Mouse (Mus musculus) heart, postnatal 0 days (tissue): ENCODE measurements around the gene Magi2. TPM values are rescaled to one million over a fixed set of nuclear protein-coding genes. Genes with fewer than 3 reads are reported as not detected.

ENCODE experiments used
- ATAC-seq: fragments of 200-750 bp; cut with Nextera tagmentation; 2 replicates; pipeline ENCODE4 v1.8.0; 2017; ENCODE audit warnings: low read depth, moderate number of reproducible peaks, moderate library complexity; ENCODE audit not compliant: insufficient read depth
- DNase-seq: peaks from one replicate; pipeline ENCODE4 v3.0.0-alpha.2; 2016; ENCODE audit warnings: low spot score
- H3K27ac ChIP-seq: fragments of 300-500 bp; sonication (generic); 2 replicates; pipeline ENCODE4 v1.5.1; 2014; ENCODE audit warnings: low read depth, mild to moderate bottlenecking
- H3K27me3 ChIP-seq: fragments of 300-500 bp; sonication (generic); 2 replicates; pipeline ENCODE4 v1.6.1; 2014; ENCODE audit warnings: low read length, mixed read lengths; ENCODE audit not compliant: control insufficient read depth, insufficient read depth
- H3K36me3 ChIP-seq: fragments of 300-500 bp; sonication (generic); replicated peaks from 2 replicates; pipeline ENCODE4 v1.6.1; 2014; ENCODE audit warnings: low read length, mixed read lengths; ENCODE audit not compliant: control insufficient read depth, insufficient read depth
- H3K4me1 ChIP-seq: fragments of 300-500 bp; sonication (generic); 2 replicates; pipeline ENCODE4 v1.6.1; 2014; ENCODE audit warnings: antibody characterized with exemption; ENCODE audit not compliant: control insufficient read depth, insufficient read depth
- H3K4me2 ChIP-seq: fragments of 300-500 bp; sonication (generic); 2 replicates; pipeline ENCODE4 v1.6.1; 2014; ENCODE audit warnings: low read depth, mild to moderate bottlenecking, low read length, moderate library complexity
- H3K4me3 ChIP-seq: fragments of 300-500 bp; sonication (generic); 2 replicates; pipeline ENCODE4 v1.5.1; 2014; ENCODE audit warnings: low read depth, low read length
- H3K9ac ChIP-seq: fragments of 300-500 bp; sonication (generic); replicated peaks from 2 replicates; pipeline ENCODE4 v1.6.1; 2014; ENCODE audit warnings: low read depth, low read length, mixed read lengths
- H3K9me3 ChIP-seq: fragments of 300-500 bp; sonication (generic); replicated peaks from 2 replicates; pipeline ENCODE4 v1.6.1; 2016; ENCODE audit warnings: low read length; ENCODE audit not compliant: control insufficient read depth
- CTCF ChIP-seq: IDR thresholded peaks from 2 replicates; pipeline ENCODE4 v1.5.1; 2016; ENCODE audit warnings: antibody characterized with exemption, control low read depth, low read depth
- EP300 ChIP-seq: IDR thresholded peaks from 2 replicates; pipeline ENCODE4 v1.6.1; 2016; ENCODE audit warnings: antibody characterized with exemption, low read depth
- WGBS: fragments of 180-500 bp; shearing (Covaris S2); extraction: QIAGEN DNeasy Blood & Tissue Kit; methylation state at CpG from one replicate; pipeline ENCODE4 v1.1.7; 2014; 5-methylcytosine and 5-hydroxymethylcytosine counted together
- polyA plus RNA-seq: library from polyadenylated mRNA; unstranded; fragments of >200 nt; fragmentation: Nextera tagmentation; extraction: Ambion mirVana; gene quantifications from 2 replicates; pipeline ENCODE4 v1.2.1, GENCODE M21; 2015
- total RNA-seq: library from RNA; depleted of rRNA; stranded (reverse); fragments of >200 nt; gene quantifications from 2 replicates; pipeline ENCODE4 v1.2.3, GENCODE M21; 2014; ENCODE audit warnings: low replicate concordance

Magi2 gene
- total and polyA plus RNA-seq, 2 experiments from 2014 or later, result 1.7 to 9.5 TPM

DNA sequence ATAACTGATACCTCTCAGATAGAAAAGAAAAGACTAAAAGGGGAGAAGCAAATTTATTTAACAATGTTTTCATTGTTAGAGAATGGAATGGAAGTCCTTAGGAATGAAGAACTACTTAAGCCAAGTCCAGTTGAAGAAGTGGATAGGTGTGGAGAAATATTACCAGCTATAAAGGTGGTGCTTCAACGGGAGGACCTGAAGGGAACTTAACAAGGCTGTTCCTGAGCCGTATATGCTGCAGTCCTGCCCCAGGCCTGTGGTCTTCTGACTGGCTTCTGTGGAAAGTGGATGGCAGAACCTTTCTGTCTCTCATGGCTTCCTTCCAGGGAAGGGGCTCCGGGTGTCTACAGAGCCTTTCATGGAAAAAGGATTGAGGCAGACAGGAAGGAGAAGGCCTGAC, 890.3 kb downstream of the Magi2 start:
- Histone ChIP-seq H3K36me3 (no peaks in the 10 kb centered on the region), H3K4me2 (no peak overlapping the region), H3K4me1 (no peaks in the 10 kb centered on the region), H3K4me3 (no peak overlapping the region), H3K9ac (no peak overlapping the region), H3K27me3 (no peaks in the 10 kb centered on the region), H3K27ac (no peak overlapping the region), H3K9me3 (no peaks in the 10 kb centered on the region)
- DNase-seq (no peak), ATAC-seq (no peak)
- WGBS, result 74% methylated on average over 3 of the region's 3 CpGs
- TF ChIP-seq EP300, result no peak

DNA sequence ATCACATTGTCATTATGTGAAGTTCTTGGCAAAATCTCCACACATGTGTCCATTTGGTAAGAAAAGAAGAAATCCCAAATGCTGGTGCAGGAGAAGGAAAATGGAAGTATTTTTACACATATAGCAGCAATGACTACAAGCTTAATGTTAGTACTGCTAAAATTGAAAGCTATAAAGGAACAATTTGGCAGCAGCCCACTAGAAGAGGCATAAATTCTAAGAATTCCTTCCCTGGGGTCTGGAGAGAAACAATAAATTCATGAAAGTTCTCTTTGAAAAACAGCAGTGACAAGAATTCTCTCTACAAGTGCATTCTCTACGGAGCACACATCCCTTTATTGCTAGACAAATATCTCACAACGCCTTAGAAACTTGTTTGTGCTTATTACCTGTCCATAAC, 913.4 kb downstream of the Magi2 start:
- Histone ChIP-seq H3K36me3 (no peaks in the 10 kb centered on the region), H3K9ac (no peak overlapping the region), H3K4me1 (no peaks in the 10 kb centered on the region), H3K9me3 (no peaks in the 10 kb centered on the region), H3K4me3 (no peak overlapping the region), H3K4me2 (no peak overlapping the region), H3K27me3 (no peaks in the 10 kb centered on the region), H3K27ac (no peak overlapping the region)
- ATAC-seq, result no peak
- 74% methylated on average over 2 of the region's 2 CpGs for WGBS
- DNase-seq, result no peak
- TF ChIP-seq EP300 (no peak), CTCF (no peak)

DNA sequence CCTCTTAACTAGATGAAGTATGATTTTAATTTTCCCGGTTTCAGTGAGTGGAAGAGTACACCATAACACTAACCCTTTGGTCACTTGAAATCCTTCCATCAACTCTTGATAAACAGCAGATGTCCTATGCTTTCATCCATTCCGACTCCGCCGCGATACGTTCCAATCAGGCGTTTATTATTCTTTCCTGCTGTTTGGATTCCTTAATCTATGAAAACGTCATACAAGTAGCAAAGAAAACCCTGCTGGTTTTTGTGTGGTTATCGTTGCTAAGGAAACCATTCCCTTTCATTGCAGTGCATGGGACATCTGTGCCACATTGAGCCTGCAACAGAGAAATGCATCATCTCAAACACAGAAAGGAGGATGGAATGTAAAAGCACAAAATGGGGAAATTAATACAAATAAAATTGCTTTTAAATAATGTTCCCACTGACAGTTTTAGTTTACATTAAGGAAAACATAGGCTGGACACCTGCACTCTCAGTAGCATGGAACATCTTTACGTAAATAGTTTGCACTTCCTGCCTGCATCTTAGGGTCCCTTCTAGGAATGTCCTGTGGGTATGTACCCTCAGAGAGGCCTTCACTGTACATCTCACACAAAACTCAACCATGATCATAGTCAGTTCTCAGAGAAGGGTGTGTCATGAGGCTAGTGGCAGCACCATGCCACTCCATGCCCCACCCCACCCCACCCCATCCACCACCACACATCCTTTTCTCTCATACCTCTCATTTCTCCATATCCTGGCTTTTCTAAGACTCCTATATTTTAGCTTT, 914.0 kb downstream of the Magi2 start:
- DNase-seq (no peak), ATAC-seq (no peak)
- Histone ChIP-seq H3K36me3 (no peaks in the 10 kb centered on the region), H3K4me2 (no peak overlapping the region), H3K9ac (no peak overlapping the region), H3K4me3 (no peak overlapping the region), H3K27me3 (no peaks in the 10 kb centered on the region), H3K27ac (no peak overlapping the region), H3K9me3 (no peaks in the 10 kb centered on the region), H3K4me1 (no peaks in the 10 kb centered on the region)
- WGBS, result 63% methylated on average over 10 of the region's 10 CpGs
- TF ChIP-seq EP300 (no peak), CTCF (no peak)

DNA sequence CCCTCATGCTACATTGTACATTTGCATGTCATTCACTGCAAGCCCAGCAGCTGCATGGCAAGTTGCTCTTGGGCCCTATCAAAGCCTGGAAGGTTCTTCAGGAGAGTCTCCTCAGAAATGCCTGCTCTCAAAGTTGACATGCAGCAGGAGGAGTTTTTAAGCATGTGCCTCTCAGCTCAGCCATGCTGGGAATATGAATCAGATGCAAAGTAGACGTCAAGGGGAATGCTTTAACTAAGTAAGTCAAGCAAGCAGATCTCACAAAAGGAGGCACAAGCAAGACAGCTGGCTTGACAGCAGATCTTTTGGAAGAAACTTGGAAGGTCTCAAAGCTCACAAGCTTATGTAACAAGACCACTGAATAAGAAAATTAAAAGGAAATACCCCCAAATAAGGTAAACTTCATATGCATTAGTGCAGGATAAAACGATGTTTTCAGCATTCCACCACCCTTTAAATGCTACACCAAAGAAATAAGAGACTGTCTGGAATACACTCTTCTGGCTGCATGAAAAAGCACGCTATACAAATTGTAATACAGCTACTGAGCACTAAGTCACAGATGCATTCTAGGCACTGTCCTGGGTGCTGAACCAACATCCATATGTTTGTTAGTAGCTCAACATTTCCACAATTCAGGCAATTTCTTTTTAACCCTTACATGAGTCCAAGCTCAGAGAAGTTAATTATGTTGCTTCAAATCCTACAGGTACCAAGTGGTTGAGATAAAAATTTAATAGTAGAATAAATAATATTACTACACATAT, 926.7 kb downstream of the Magi2 start:
- no peak overlapping the region for H3K4me2 ChIP-seq
- H3K4me3 ChIP-seq, result no peak overlapping the region
- no peak for ATAC-seq
- H3K9ac ChIP-seq, result no peak overlapping the region
- H3K27me3 ChIP-seq, result no peaks in the 10 kb centered on the region
- no peaks in the 10 kb centered on the region for H3K9me3 ChIP-seq
- TF ChIP-seq CTCF (no peak), EP300 (no peak)
- no peaks in the 10 kb centered on the region for H3K4me1 ChIP-seq
- no peak overlapping the region for H3K27ac ChIP-seq
- no peak for DNase-seq
- no peaks in the 10 kb centered on the region for H3K36me3 ChIP-seq
- 34% methylated on average over 3 of the region's 3 CpGs for WGBS

DNA sequence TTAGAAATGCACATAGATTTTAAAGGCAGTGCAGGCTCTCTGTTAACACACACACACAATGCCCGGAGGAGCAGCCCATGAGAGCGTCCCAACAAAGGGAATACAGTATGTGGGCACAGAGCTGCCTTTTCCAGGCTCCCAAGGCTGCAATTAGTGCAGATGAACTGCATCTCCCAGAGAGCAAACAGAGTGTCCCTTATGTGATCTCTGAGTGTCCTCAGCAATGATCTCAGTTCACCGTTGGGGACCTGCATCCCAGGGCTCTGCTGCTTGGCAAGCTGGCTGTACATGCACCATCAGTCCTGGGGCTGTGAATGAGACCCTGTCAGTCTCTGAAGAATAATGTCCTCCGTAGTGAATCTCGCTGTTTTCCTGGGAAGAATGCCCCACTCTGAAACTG, 969.9 kb downstream of the Magi2 start:
- H3K27ac ChIP-seq, result no peak overlapping the region
- WGBS, result 67% methylated on average over 5 of the region's 5 CpGs
- H3K4me1 ChIP-seq, result no peaks in the 10 kb centered on the region
- TF ChIP-seq CTCF, result no peak
- TF ChIP-seq EP300, result no peak
- DNase-seq (no peak), ATAC-seq (no peak)
- no peak overlapping the region for H3K4me2 ChIP-seq
- no peak overlapping the region for H3K9ac ChIP-seq
- H3K27me3 ChIP-seq, result no peaks in the 10 kb centered on the region
- no peaks in the 10 kb centered on the region for H3K9me3 ChIP-seq
- H3K4me3 ChIP-seq, result no peak overlapping the region
- no peaks in the 10 kb centered on the region for H3K36me3 ChIP-seq

DNA sequence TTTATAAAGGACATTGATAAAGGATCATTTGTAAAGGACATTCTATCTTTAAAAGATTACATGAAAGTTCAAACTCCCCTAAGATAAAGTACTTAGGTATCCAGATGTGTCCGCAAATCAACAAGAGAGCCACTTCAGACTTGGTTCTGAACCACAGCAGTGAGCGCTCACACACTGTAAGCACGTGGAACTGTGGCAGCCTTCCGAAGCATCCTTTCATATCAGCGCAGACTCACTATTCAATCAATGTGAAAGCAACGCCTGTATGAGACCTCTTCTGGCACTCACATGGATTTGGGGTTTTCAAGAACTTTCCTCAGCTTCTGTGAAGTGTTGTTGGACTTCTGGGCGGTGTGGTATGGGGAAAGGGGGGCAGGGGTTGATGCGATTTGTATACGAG, 970.6 kb downstream of the Magi2 start:
- WGBS, result 67% methylated on average over 9 of the region's 9 CpGs
- Histone ChIP-seq H3K27me3 (no peaks in the 10 kb centered on the region), H3K27ac (no peak overlapping the region), H3K36me3 (no peaks in the 10 kb centered on the region), H3K9me3 (no peaks in the 10 kb centered on the region), H3K9ac (no peak overlapping the region), H3K4me2 (no peak overlapping the region), H3K4me1 (no peaks in the 10 kb centered on the region), H3K4me3 (no peak overlapping the region)
- TF ChIP-seq CTCF, result no peak
- TF ChIP-seq EP300, result no peak
- no peak for DNase-seq
- no peak for ATAC-seq
